Mouse (Mus musculus) ES-Bruce4 (cell line): ENCODE measurements around the gene Mob3a.

Experiments used
- CTCF ChIP-seq: IDR thresholded peaks from one replicate; pipeline ENCODE4 v1.8.1; 2011; ENCODE audit warnings: low read depth, low read length
- EP300 ChIP-seq: IDR thresholded peaks from 2 replicates; pipeline ENCODE4 v1.6.1; 2011; ENCODE audit warnings: low read depth, low read length; ENCODE audit not compliant: insufficient read depth
- POLR2A ChIP-seq: IDR thresholded peaks from one replicate; pipeline ENCODE4 v1.8.1; 2011; ENCODE audit warnings: low read length; ENCODE audit not compliant: insufficient read depth

DNA sequence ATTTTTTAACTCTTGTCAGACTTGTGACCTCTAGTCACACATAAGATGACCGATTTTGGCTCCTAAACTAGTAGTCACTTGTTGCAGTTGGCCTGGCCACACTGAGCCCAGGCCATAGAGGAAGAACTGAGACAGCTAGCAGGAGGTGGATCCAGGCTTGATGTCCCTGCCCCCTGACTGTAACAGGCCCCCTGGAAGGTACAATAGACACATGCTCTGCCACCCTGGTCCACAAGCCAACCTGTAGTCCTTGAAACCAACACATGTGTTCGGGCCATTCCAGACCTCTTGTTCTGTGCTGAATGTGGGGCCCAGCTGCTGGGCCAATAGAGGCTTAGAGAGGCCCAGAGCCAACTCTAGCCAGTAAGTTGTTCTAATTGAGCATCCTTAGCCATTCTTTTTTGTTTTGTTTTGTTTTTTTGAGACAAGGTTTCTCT, 21.5 kb downstream of the Mob3a start:
- TF ChIP-seq POLR2A (no peak), EP300 (no peak), CTCF (no peak)
